Mouse (Mus musculus) adipocyte (in vitro differentiated cells): ENCODE data around the gene Dab1.

ENCODE experiments used
- DNase-seq: peaks from one replicate; pipeline ENCODE4 v3.0.0-alpha.2; 2016; ENCODE audit warnings: low spot score

The Dab1 gene

DNA sequence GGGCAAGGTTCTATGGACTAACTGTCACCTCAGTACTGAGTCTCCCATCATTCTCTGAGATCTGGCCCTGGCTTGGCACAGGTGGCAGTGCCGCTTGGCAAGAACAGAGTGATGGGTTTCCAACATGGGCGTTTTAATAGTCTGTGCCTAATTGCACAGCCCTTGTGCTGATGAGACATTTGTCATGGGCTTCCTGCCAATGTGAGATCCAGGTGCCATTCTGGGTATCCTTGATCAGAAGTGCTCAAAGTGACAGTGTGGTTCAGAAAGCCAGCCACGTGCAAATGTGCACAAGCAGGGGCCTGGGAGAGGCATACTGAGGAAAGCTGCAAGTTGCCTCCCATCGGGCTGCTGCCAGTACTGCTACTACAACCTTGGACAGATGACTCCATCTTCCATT is 203.5 kb downstream of the Dab1 start:
- DNase-seq: no peak

DNA sequence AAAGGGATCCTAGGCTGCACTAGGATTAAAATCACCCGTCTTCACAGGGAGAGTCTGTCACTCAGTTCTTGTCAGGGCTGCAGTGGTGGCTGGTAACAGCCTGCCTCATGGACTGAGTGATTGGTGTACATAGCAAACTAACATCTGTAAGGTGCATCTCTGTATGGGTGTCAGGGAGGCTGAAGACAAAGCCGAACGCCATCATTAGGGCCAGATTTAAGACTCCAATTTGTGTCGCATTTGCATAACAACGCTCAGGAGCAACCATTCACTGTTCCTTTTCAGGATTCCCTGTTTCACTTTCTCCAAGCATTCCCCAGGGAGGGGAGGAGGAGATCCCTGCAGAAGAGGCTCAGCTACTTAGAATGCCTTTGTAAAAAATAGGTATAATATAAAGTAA is 219.2 kb downstream of the Dab1 start:
- no peak for DNase-seq

DNA sequence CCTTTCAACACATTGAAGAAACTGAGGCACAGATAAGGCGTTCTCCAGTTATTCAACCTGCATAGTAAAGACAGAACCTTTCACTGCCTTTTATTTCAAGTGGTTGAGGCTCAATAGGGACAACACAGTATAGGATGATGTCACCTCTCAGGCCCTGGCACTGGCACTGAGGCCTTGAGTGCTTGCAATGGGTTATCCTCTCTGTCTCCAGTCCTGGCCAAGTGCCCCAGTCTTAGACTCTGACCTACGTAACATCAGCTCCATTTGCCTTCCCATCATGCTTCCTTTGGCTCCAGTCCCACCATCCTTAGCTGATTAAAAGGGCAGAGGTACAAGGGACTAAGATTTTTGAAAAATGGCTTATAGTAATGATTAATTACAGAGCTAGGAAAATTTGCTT is 220.4 kb downstream of the Dab1 start:
- DNase-seq: no peak

DNA sequence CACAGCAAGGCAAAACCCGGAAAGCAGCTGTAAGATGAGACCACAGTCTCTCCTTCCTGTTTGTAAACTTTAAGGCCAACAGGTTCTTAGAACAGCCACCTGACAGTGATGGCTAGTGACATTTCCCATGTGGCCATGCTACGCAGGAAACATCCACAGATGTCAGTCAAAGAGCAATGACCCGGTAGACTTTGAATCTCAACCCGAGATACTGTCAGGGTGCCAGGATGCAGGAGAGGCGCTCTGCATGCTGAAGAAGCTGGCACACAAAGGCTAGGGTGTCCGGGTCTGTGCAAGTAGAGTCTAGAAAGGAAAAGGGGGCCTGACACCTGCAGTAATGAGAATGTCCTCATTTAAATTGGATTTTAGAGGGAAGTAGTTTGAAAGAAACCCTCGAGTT is 222.0 kb downstream of the Dab1 start:
- DNase-seq: no peak

DNA sequence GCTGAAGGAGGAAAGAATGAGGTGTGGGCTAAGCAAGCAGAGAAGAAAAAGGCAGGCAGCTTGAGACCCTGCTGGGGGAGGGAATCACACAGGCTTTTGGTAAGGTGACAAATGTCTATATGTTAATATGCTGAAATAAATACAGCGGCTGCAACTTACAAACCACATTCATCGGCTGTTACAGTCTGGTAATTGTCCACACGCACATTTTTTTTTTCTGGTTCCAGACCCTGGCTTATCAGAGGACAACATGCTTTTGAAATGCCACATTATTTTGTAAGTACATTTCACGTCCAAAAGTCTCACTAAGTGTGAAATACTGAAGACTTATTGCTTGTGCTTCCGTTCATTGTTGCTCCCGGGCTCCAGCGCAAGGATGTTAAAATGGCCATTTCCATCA is 225.5 kb downstream of the Dab1 start:
- no peak for DNase-seq

DNA sequence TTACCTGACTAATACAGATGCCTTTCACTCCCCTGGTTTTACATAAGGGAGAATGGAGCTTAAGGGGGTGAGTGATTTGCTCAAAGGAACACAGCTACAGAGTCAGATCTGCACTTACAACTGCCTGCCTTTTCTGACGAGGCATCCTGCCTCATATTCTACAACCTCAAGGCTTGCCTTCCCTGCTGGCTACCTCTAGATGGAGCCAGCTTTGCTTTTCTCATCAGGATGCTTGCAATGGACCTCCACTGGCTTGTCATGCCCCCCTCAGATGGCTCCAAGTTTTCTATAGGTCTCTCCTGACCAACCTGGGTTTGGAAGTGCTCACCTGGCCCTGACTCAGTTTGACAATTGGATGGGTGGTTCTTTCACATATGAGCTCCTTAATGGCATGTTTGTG is 238.0 kb downstream of the Dab1 start:
- no peak for DNase-seq

DNA sequence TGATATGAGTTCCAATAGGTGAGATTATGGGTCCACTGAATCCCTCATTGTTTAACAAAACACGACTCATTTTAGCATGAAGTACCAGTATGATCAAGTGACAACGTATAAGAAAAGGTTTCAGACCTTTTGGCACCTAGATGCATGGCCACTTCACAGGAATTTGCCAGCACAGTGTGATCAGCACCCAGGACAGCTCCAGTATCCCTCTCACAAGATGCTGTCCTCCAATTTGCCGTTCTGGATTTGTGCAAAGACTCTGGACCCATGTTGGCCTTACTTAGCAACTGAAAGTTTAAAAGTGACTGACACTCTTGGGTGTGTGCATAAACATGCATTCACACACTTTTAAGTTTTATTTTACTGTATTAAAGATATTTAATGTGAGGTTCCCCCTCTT is 256.4 kb downstream of the Dab1 start:
- no peak for DNase-seq

DNA sequence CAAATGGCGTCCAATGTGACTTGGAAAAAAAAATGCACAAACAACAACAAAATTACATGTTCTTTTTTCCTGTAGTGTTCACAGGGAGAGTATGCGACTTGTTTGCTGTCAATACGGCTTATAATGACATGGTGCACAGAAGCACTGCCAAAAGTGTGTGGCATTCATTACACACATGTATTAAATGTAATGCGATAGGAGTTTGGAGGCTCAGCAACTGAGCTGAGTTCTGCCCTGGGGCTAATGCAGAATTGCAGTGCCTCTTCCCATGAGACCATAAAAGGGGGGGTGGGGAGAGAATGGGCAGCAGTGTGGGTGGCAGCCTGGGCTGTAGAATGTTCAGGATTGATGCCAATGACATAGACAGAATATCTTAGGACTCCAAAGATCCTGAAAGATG is 259.7 kb downstream of the Dab1 start:
- no peak for DNase-seq

DNA sequence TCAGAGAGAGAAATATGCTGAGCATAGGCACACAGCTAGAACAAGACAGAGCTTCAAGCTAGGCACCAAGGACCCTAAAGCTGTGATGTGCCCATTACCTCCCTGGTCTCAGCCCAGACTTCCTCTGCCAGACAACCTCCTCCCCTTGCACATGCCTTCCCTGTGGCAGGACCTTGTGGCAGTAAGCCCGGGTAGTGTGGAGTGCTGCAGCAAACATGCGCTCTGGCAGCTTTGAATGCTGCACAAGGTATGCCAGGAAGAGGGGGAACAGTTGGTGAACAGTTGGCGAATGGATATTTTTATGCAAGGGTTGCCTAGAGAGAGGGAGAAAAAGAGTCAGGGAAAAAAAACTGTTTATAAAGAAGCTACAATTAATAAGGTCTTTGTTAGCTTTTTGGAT is 262.5 kb downstream of the Dab1 start:
- no peak for DNase-seq

DNA sequence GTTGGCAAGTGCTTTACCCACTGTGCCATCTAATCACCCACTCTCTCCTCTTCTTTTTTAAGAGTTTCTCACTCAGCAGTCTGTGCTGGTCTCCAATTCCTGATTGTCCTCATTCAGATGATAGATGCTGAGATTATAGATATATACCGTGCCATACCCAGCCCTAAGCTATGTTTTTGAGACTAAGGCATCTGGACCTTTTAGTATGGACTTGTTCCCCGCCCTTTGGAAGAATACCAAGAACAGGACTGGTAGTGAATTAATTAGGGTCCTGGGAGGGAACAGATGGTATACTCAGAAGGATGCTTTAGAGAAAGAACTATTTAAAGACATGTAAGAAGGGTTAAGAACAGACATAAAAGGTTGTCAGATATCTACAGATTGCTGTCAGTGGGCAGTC is 268.9 kb downstream of the Dab1 start:
- DNase-seq: no peak

DNA sequence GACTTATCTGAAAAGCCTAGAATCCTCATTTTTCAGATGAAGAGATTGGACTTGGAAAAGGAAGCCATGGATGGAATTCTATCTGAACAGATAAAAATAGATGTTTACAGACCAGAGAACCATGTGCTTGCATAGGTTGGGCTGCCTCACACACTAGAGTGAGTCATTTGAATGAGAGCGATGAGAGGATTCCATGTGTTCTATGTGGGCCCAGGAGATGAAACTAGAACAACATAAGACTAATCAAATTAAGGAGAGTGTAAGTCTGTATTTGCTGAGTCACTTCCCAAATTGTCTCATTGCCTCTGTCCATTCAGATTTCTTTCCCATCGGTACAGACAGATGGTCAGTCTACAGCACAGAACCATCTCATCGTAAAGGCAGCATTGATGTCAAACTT is 270.0 kb downstream of the Dab1 start:
- no peak for DNase-seq

DNA sequence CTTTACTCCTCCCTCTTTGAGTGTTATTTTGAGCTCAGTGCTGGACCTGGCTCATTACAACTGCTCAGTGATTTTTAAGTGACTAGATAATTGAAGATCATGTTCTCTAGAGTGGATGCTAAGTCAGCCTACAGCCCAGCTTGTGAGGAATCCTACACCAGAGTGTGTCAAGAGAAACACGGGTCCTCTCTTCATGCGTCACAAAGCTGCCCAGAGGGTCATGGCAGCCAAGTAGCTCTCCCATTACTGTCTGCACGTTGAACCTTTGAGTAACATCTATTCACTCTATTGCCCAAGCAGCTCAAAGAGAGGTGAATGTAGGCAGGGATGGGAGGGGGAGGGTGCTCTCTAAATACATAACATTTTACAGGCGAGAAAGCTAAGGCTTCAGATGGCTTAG is 277.6 kb downstream of the Dab1 start:
- no peak for DNase-seq

DNA sequence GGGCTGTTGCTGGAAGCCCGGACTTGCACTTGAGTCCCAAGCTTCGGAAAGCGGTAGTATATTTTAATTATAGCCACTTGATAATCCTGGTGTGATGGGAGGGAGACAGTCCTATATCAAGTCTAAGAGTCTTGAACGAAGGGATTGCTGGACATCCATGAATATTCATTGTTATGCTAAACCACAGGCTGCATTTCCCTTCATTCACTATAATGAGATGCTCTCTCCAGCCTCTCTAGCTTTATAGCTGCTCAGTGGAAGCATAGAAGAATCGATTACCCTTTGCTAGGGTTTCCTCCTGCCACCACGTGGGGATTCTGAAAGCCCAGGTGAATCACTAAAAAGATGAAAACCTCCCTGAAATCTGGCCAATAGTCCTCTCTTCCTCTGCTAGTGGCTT is 278.5 kb downstream of the Dab1 start:
- DNase-seq: no peak

DNA sequence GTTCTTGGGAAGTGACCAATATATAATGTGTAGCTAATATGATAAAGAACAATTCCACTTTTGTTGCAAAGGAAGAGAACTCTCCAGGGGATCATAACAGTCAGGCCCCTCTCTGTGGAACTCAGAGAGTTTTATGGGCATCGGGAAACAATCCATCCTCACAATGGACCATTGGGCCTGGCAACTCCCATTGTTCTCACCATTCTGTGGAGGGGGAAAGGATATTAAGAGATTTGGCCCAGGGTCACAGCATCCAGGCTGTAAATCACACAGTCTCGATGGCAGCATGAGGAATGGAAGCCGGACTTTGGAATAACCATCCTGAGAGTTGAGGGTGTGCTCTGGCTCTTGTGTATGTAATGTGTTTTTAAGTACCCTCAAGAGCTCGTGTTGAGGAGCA is 292.3 kb downstream of the Dab1 start:
- DNase-seq: no peak

DNA sequence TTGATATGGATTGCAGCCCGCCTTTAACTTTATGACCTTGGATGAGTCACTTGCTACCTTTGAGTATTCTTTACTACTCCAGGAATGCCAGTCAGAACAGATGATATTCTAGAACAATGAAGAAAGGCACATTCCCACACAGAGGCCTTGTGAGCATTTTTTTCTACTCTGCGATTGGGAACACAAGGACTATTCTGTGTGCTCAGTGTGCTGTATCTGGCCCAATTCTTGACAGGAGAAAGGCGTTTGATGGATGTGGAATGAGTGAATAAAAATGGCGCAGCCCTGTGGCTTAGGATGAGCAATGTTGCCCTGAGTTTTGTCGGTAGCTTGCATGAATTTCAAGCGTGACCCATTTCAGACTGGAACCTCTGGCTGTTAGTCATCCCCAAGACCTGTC is 292.9 kb downstream of the Dab1 start:
- DNase-seq: no peak

DNA sequence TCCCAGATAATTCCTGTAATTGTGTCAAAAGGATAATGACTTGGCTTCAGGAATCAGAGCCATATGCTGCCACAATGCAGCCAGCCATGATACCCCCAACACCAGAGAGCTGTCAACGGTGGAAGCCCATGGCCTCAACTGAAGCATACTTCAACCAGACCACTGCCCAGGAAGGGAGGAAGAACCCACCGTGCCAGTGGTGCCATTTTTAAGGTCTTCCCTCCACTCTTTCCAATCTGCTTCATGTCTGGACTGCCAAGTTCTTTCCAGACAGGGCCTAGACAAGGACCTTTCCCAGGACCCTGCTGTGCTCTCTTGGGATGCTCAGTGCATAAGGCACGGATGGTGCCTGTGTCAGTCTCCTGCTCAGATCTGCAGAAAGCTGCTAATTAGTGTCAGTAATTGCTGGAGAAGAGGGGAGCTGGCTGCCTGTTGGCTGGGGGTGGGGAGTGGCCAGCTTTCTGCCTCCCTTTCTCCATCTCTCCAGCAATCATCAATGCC is 303.3 kb downstream of the Dab1 start:
- DNase-seq: no peak

DNA sequence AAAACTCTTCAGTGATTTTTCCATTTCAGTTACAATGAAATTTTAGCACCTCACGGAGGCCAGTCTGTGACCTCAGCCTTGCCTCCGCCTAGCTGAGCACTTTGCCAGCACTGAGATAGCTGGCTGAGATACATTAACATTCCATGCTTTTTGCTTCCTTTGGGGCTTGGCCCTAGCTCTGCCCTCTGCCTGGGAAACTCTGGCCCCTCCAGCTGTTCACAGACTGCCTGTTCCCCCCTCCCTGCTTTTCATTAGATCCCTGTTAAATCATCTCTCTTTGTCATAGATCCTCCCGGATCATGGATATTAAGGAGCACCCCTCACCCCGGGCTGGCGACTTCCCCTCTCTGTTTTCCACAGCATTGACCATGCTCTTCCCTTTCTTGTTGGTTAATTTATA is 307.5 kb downstream of the Dab1 start:
- no peak for DNase-seq

DNA sequence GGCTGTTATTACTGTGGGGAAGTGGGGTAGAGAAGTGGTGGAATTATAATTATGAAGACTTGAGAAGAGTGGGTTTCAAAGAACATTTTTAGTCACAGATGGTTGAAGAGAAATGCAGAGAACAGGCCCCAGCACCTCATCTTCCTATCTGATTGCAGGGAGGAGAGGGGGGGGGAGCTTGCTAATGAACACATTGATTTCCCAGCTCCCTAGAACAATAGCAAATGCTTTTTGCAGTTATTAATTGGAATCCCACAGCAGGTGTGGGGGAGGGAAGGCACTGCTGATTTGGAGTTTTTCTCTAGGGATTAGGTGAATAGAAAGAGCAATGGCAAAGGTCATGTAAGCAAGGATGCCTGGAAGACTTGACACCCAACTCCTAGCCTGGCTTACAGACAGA is 310.5 kb downstream of the Dab1 start:
- DNase-seq: no peak

DNA sequence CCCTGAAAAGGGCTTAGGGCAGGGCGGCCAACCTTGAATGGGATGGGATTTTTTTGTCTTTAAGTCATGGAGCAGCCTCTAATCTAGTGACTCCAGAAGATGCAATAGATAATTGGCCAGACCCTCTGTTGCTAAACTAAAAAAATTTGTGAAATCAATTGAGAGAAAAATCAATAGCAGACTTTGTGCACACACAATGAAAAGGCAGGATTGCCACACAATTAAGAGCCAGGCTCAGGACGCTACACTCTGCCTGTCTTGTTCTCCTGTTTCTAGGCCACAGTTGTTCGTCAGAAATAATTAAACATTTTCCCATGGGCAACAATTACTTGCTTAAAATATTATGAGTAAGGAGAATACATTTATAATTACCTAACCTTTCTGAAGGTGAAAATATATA is 315.2 kb downstream of the Dab1 start:
- DNase-seq: no peak

DNA sequence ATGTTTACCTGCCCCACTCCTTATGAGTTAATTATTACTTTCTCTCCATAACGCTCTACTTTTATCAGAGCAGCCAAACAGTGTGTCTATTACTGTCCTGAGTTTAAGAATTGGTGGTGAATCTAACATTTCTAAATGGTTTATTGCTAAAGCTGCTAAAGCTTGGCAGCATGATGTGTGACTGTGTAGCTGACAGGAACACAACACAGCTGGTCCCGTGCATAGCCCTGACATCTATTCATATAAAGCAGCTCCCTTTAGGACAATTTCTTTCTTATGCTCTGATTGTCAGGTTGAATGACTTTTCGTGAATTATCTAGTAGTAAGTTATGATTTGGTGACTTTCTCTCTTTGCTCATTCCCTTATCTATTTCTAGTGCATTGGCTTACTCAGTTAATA is 329.1 kb downstream of the Dab1 start:
- no peak for DNase-seq

DNA sequence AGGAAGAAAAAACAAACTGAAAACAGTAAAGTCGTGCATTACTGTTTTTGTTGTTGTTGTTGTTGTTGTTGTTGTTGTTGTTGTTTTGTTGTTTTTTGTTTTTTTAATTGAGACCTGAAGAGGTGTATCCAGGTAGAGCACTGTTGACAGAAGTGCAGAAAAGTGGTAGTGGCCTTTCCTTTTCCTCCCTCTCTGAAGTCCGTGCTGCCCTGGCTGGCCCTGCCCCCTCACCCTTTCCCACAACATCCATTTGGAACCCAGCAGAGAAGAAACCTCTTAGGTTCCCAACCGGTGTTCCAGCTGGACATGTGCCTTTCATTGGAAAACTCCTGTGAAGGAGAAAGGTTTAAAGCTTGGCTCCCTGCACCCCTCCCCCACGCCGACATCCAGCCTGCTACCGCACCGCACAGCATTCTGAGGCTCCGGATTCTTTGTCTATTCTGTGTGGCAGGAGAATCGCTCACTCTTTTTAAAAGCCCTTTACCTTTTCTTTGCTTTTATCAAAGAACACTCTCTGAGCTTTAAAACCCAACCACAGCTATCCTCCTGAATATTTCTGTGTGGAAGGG is 334.6 kb downstream of the Dab1 start:
- DNase-seq: no peak

DNA sequence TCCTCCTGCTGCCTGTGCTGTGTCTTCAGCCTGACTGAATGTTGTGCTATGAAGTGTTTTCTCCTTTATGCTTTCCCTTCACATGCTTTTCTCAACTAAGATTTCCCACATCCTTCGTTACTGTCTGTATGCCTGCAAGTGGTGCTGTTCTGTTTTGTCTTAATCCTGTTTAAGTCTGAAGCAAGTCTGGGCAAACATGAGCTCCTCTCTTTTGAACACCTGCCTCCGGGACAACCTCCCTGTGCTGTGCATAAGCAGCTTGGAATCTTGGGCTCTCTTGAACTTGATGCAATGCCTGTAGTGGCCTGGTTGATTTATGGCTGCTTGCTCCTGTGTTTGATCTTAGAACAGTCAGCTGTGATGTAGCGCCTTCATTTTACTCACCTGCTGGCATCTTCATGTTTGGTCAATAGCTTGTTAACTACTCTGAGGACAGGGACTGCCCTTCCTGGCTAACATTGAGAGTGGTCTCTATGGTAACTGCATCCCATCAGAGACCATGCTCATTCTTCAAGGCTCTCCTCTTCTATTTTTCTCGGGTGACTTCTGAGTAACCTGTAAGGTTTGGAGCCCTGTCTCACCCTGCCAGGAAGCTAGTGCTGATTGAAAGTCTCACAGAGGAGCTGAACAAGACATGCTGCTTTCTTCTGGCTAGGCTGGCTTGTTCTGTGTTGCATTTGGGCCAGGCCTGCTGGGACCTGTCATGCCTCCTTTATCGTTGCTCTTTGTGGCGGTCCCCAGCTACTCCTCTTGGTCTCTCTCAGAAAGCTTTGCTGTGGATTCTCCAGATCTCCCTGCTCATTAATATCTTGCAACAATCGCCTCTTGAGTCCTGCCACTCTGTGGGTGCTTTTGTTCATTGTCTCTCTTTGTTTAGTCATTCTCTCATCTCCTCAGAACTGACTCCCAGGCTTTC is 342.2 kb downstream of the Dab1 start:
- DNase-seq: no peak

DNA sequence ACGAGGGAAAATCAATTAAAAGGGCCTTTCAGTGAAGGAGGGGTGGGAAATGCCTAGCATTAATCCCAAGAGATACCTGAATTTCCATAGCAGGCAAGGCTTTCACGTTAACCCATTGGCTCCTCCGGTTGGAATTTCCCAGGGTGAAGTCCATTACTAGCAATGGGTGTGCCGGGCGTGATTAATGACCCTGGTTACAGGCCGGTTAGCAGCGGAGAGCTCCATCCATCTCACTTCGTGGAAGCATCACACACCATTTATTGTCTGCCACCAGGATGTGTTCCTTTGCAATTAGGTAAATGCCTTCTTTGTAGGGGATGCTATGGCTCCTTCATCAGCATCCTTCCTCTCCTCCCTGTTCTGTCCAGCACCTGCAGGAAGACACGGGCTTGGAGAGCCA is 350.7 kb downstream of the Dab1 start:
- no peak for DNase-seq

DNA sequence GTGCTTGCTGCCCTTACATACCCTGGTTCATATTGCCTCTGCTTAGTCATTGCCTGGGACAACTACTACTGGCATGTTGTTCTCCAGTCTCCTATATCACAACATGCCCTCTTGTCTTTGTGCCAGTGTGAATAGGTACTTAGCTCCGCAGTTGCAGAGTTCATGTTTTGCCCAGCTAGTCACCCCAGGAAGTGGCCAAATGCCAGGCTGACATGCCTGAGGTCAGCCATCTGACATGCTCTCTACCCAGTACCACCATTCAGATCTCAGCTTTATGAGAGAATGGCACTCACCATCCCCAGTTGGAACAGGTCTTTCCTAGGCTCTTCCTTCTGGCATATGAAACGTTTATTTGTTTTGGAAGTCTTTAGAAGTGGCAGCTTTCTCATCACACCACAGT is 355.4 kb downstream of the Dab1 start:
- no peak for DNase-seq
